Mouse (Mus musculus) stomach, embryonic 14.5 days (tissue): ENCODE data around the gene Tmem221. TPM values are rescaled to one million over a fixed set of nuclear protein-coding genes. Genes with fewer than 3 reads are reported as not detected.
A peak's percentile ranks its signal among the peaks of the same experiment; 100 is the strongest.

ENCODE experiments used
- ATAC-seq: fragments of 200-750 bp; cut with Nextera tagmentation; 2 replicates; pipeline ENCODE4 v1.8.0; 2017; ENCODE audit warnings: low read depth, moderate TSS enrichment; ENCODE audit not compliant: insufficient number of reproducible peaks, insufficient read depth, low FRiP score
- H3K27ac ChIP-seq: fragments of 300-500 bp; sonication (generic); 2 replicates; pipeline ENCODE4 v1.5.1; 2014; ENCODE audit warnings: mild to moderate bottlenecking, low read length, moderate library complexity, mixed read lengths
- H3K27me3 ChIP-seq: fragments of 300-500 bp; sonication (generic); 2 replicates; pipeline ENCODE4 v1.6.1; 2014; ENCODE audit warnings: low read length, control low read depth, mixed read lengths; ENCODE audit not compliant: control insufficient read depth, insufficient read depth
- H3K36me3 ChIP-seq: fragments of 300-500 bp; sonication (generic); 2 replicates; pipeline ENCODE4 v1.6.1; 2014; ENCODE audit warnings: mild to moderate bottlenecking, control low read depth, low read length, moderate library complexity, mixed read lengths; ENCODE audit not compliant: control insufficient read depth, insufficient read depth
- H3K4me1 ChIP-seq: fragments of 300-500 bp; sonication (generic); 2 replicates; pipeline ENCODE4 v1.6.1; 2014; ENCODE audit warnings: low read length, control low read depth, mixed read lengths; ENCODE audit not compliant: control insufficient read depth, insufficient read depth
- H3K4me2 ChIP-seq: fragments of 300-500 bp; sonication (generic); replicated peaks from 2 replicates; pipeline ENCODE4 v1.6.1; 2014; ENCODE audit warnings: low read depth, low read length, control low read depth
- H3K4me3 ChIP-seq: fragments of 300-500 bp; sonication (generic); 2 replicates; pipeline ENCODE4 v1.5.1; 2014; ENCODE audit warnings: low read depth, low read length, control low read depth
- H3K9ac ChIP-seq: fragments of 300-500 bp; sonication (generic); replicated peaks from 2 replicates; pipeline ENCODE4 v1.6.1; 2014; ENCODE audit warnings: low read depth, mild to moderate bottlenecking, control low read depth, low read length, moderate library complexity, mixed read lengths
- H3K9me3 ChIP-seq: fragments of 300-500 bp; sonication (generic); 2 replicates; pipeline ENCODE4 v1.6.1; 2016; ENCODE audit warnings: low read depth, low read length, control low read depth; ENCODE audit not compliant: control insufficient read depth
- WGBS: fragments of 180-500 bp; shearing (Covaris S2); extraction: QIAGEN DNeasy Blood & Tissue Kit; methylation state at CpG from one replicate; pipeline ENCODE4 v1.1.7; 2014; 5-methylcytosine and 5-hydroxymethylcytosine counted together
- polyA plus RNA-seq: library from polyadenylated mRNA; unstranded; fragments of >200 nt; fragmentation: Nextera tagmentation; extraction: Ambion mirVana; gene quantifications from 2 replicates; pipeline ENCODE4 v1.2.1, GENCODE M21; 2014

Gene Tmem221
- polyA plus RNA-seq, 1 experiment from 2014 or later = 1.4 TPM

GRCm38 (mm10) chr8:71572847-71573633, 14.4 kb upstream of the Tmem221 start:
- H3K36me3 ChIP-seq = no peaks in the 10 kb centered on the region
- no peaks in the 10 kb centered on the region for H3K27me3 ChIP-seq
- no peaks in the 10 kb centered on the region for H3K9me3 ChIP-seq
- peaks cover 14% of the 10 kb centered on the region for H3K4me1 ChIP-seq
- no peak overlapping the region for H3K9ac ChIP-seq
- ATAC-seq = no peak
- no peak overlapping the region for H3K4me3 ChIP-seq
- WGBS = 66% methylated on average over 9 of the region's 9 CpGs
- H3K27ac ChIP-seq = peak overlapping the region; percentile 13; the same call in 1 of the 2 replicates
- H3K4me2 ChIP-seq = no peak overlapping the region

- WGBS = 91% methylated on average over 2 of the region's 2 CpGs
- no peak overlapping the region; the same call in 1 of the 2 replicates for H3K4me2 ChIP-seq
Observed at GRCm38 (mm10) chr8:71572077-71572476, 13.4 kb upstream of the Tmem221 start.

GRCm38 (mm10) chr8:71570291-71570954, 11.8 kb upstream of the Tmem221 start:
- 1% methylated on average over 41 of the region's 41 CpGs for WGBS
- no peaks in the 10 kb centered on the region for H3K9me3 ChIP-seq
- no peaks in the 10 kb centered on the region for H3K36me3 ChIP-seq

More at GRCm38 (mm10) chr8:71572077-71572476, 13.4 kb upstream of the Tmem221 start:
- Histone ChIP-seq H3K27me3 (no peaks in the 10 kb centered on the region), H3K4me3 (no peak overlapping the region), H3K36me3 (no peaks in the 10 kb centered on the region), H3K27ac (no peak overlapping the region), H3K9me3 (no peaks in the 10 kb centered on the region), H3K9ac (no peak overlapping the region), H3K4me1 (peaks cover 14% of the 10 kb centered on the region)
- ATAC-seq = no peak

GRCm38 (mm10) chr8:71569366-71570290, 11.0 kb upstream of the Tmem221 start:
- H3K4me2 ChIP-seq = peak overlapping the region; percentile 80
- whole genome bisulfite sequencing = under 1% methylated on average over 51 of the region's 51 CpGs

More at GRCm38 (mm10) chr8:71570291-71570954, 11.8 kb upstream of the Tmem221 start:
- peak; percentile 92 for ATAC-seq
- Histone ChIP-seq H3K9ac (peak overlapping the region; percentile 45), H3K4me3 (peak overlapping the region; percentile 41), H3K4me2 (peak overlapping the region; percentile 80), H3K27ac (peak overlapping the region; percentile 35; the same call in 1 of the 2 replicates), H3K27me3 (no peaks in the 10 kb centered on the region), H3K4me1 (peaks cover 14% of the 10 kb centered on the region)

GRCm38 (mm10) chr8:71568941-71569340, 10.3 kb upstream of the Tmem221 start:
- Histone ChIP-seq H3K9ac (0 out of 2 replicates have a peak overlapping the region, but pooled peaks have one; percentile 36), H3K27me3 (no peaks in the 10 kb centered on the region), H3K27ac (peak overlapping the region; percentile 46; the same call in 1 of the 2 replicates), H3K4me2 (peak overlapping the region; percentile 80), H3K36me3 (no peaks in the 10 kb centered on the region), H3K9me3 (0 out of 2 replicates have a peak, but pooled peaks cover 2% of the 10 kb centered on the region), H3K4me1 (peaks cover 14% of the 10 kb centered on the region), H3K4me3 (peak overlapping the region; percentile 41)
- 25% methylated on average over 6 of the region's 6 CpGs for WGBS
- ATAC-seq = no peak

More at GRCm38 (mm10) chr8:71569366-71570290, 11.0 kb upstream of the Tmem221 start:
- peak overlapping the region; percentile 36; the same call in 1 of the 2 replicates for H3K9ac ChIP-seq
- no peaks in the 10 kb centered on the region for H3K9me3 ChIP-seq
- no peaks in the 10 kb centered on the region for H3K27me3 ChIP-seq
- H3K4me1 ChIP-seq = peaks cover 14% of the 10 kb centered on the region
- peak; percentile 80 for ATAC-seq
- H3K36me3 ChIP-seq = no peaks in the 10 kb centered on the region
- peak overlapping the region; percentile 41 for H3K4me3 ChIP-seq
- peak overlapping the region; percentile 46; the same call in 1 of the 2 replicates for H3K27ac ChIP-seq

- Histone ChIP-seq H3K36me3 (no peaks in the 10 kb centered on the region), H3K4me2 (peak within 1 kb of the TSS; percentile 80), H3K4me3 (peak within 1 kb of the TSS; percentile 41), H3K9me3 (0 out of 2 replicates have a peak, but pooled peaks cover 2% of the 10 kb centered on the region), H3K27me3 (no peaks in the 10 kb centered on the region), H3K4me1 (peaks cover 14% of the 10 kb centered on the region), H3K9ac (peak within 1 kb of the TSS; percentile 36; the same call in 1 of the 2 replicates), H3K27ac (peak within 1 kb of the TSS; percentile 46; the same call in 1 of the 2 replicates)
- 15% methylated on average over 13 of the region's 13 CpGs for WGBS
- ATAC-seq = no peak
Observed at GRCm38 (mm10) chr8:71568387-71568937, 9.8 kb upstream of the Tmem221 start, which contains the start of gene Slc27a1. TSS of gene Slc27a1 (plus strand) at chr8:71568882.

GRCm38 (mm10) chr8:71567587-71567986, 8.9 kb upstream of the Tmem221 start:
- 72% methylated on average over 7 of the region's 7 CpGs for WGBS
- Histone ChIP-seq H3K4me2 (no peak overlapping the region), H3K4me3 (no peak overlapping the region), H3K36me3 (no peaks in the 10 kb centered on the region), H3K27me3 (0 out of 2 replicates have a peak, but pooled peaks cover under 1% of the 10 kb centered on the region), H3K4me1 (peaks cover 17% of the 10 kb centered on the region), H3K9ac (no peak overlapping the region), H3K27ac (no peak overlapping the region), H3K9me3 (0 out of 2 replicates have a peak, but pooled peaks cover 2% of the 10 kb centered on the region)
- ATAC-seq = no peak
